Mouse (Mus musculus): ENCODE results near the gene Bicra. TPM values are rescaled to one million over a fixed set of nuclear protein-coding genes. Genes with fewer than 3 reads are reported as not detected.

The Bicra gene
- polyA plus RNA-seq, 1 experiment from 2014 or later, result 11.6 TPM

GRCm38 (mm10) chr7:16003032-16003431, 44.7 kb downstream of the Bicra start:
- Histone ChIP-seq H3K27me3 (ENCODE audit: control insufficient read depth, insufficient read depth, low read length) (no peaks in the 10 kb centered on the region), H3K4me1 (replicated peaks; ENCODE audit: control insufficient read depth, insufficient read depth, low read length) (peaks cover 3% of the 10 kb centered on the region; the same call in 1 of the 2 replicates), H3K27ac (ENCODE audit: low read depth, low read length) (no peak overlapping the region), H3K36me3 (ENCODE audit: control insufficient read depth, insufficient read depth, low read length) (no peaks in the 10 kb centered on the region; the same call in 1 of the 2 replicates), H3K4me2 (ENCODE audit: low read depth, low read length, severe bottlenecking) (no peak overlapping the region), H3K9me3 (ENCODE audit: control insufficient read depth, low read length) (no peaks in the 10 kb centered on the region; the same call in 1 of the 2 replicates), H3K4me3 (ENCODE audit: low read depth, low read length) (no peak overlapping the region), H3K9ac (ENCODE audit: low read length) (no peak overlapping the region)
- ATAC-seq (replicated peaks; ENCODE audit: low FRiP score) (no peak), DNase-seq (ENCODE audit: low spot score) (no peak)
- WGBS, result 91% methylated on average over 4 of the region's 4 CpGs

DNA sequence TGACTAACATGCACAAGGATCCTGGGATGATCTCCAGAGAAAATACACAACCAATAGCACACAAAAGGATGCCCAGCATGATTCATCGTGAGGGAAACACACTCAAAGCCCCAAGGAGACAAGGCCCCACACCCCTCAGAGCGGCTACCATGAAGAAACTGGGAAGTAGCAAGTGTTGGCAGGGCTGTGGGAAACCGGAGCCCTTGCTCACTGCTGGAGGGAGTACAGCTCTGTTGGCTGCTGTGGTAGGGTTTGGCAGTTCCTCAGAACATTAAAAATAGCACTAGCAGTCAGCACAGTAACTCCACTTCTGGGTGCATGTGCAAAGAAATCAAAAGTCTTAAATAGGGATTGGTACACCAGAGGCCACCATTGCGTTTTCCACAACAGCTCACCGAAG, 45.5 kb downstream of the Bicra start:
- Histone ChIP-seq H3K4me3 (ENCODE audit: low read depth, low read length) (no peak overlapping the region), H3K27me3 (ENCODE audit: control insufficient read depth, insufficient read depth, low read length) (no peaks in the 10 kb centered on the region), H3K4me1 (replicated peaks; ENCODE audit: control insufficient read depth, insufficient read depth, low read length) (peaks cover 3% of the 10 kb centered on the region; the same call in 1 of the 2 replicates), H3K4me2 (ENCODE audit: low read depth, low read length, severe bottlenecking) (no peak overlapping the region), H3K36me3 (ENCODE audit: control insufficient read depth, insufficient read depth, low read length) (no peaks in the 10 kb centered on the region; the same call in 1 of the 2 replicates), H3K9me3 (ENCODE audit: control insufficient read depth, low read length) (no peaks in the 10 kb centered on the region; the same call in 1 of the 2 replicates), H3K27ac (ENCODE audit: low read depth, low read length) (no peak overlapping the region), H3K9ac (ENCODE audit: low read length) (no peak overlapping the region)
- ATAC-seq (replicated peaks; ENCODE audit: low FRiP score) (no peak), DNase-seq (ENCODE audit: low spot score) (no peak)
- 84% methylated on average over 5 of the region's 5 CpGs for WGBS

DNA sequence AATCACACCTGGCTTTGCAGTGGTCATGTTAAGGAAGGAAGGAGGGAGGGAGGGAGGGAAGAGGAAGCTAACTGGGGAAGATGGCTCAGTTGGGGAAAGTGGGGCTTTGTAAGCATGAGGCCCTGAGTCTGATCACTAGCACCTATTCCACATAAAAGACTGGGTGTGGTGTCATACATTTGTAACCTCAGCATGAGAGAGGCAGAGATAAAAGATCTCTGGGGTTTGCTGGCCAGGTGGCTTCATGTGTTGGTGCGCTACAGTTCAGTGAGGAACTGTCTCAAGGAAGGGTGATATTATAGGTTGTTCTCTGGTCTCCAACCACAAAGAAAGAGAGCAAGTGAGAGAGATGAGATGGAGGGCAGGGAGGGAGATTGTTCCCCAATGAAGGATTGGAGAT, 46.0 kb downstream of the Bicra start:
- peaks cover 3% of the 10 kb centered on the region; the same call in 1 of the 2 replicates for H3K4me1 ChIP-seq (replicated peaks; ENCODE audit: control insufficient read depth, insufficient read depth, low read length)

GRCm38 (mm10) chr7:15993789-15994188, 53.9 kb downstream of the Bicra start:
- Histone ChIP-seq H3K27me3 (ENCODE audit: control insufficient read depth, insufficient read depth, low read length) (no peaks in the 10 kb centered on the region), H3K36me3 (ENCODE audit: control insufficient read depth, insufficient read depth, low read length) (peaks cover 2% of the 10 kb centered on the region)
- WGBS, result 91% methylated on average over 4 of the region's 4 CpGs

More for the DNA sequence above, 46.0 kb downstream of the Bicra start:
- no peaks in the 10 kb centered on the region; the same call in 1 of the 2 replicates for H3K9me3 ChIP-seq (ENCODE audit: control insufficient read depth, low read length)
- no peak for ATAC-seq (replicated peaks; ENCODE audit: low FRiP score)
- H3K36me3 ChIP-seq (ENCODE audit: control insufficient read depth, insufficient read depth, low read length), result no peaks in the 10 kb centered on the region; the same call in 1 of the 2 replicates
- 97% methylated on average over 1 of the region's 1 CpGs for WGBS
- DNase-seq (ENCODE audit: low spot score), result no peak
- H3K27me3 ChIP-seq (ENCODE audit: control insufficient read depth, insufficient read depth, low read length), result no peaks in the 10 kb centered on the region
- no peak overlapping the region for H3K4me2 ChIP-seq (ENCODE audit: low read depth, low read length, severe bottlenecking)
- no peak overlapping the region for H3K4me3 ChIP-seq (ENCODE audit: low read depth, low read length)
- H3K9ac ChIP-seq (ENCODE audit: low read length), result no peak overlapping the region
- H3K27ac ChIP-seq (ENCODE audit: low read depth, low read length), result no peak overlapping the region

DNA sequence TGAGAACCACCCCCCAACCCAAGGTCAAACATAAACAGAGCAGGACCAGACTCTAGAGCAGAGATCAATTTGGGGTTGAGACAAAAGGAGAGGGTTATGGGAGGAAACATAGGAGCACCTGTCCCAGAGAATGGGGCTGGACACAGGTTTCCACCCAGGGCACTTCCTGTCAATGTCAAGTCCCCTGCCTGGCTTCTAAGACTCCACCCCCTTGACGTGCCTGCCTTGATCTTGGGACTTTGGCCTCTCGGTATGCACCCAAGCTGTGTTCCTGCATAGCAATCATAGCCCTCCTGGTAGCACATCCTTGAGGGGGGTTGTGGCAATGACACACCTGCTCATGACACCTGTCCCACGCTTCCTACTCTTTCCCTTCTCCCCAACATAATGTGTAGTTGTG, 54.6 kb downstream of the Bicra start:
- Histone ChIP-seq H3K27ac (ENCODE audit: low read depth, low read length) (no peak overlapping the region), H3K9ac (ENCODE audit: low read length) (no peak overlapping the region), H3K4me1 (replicated peaks; ENCODE audit: control insufficient read depth, insufficient read depth, low read length) (no peaks in the 10 kb centered on the region), H3K27me3 (ENCODE audit: control insufficient read depth, insufficient read depth, low read length) (no peaks in the 10 kb centered on the region), H3K9me3 (ENCODE audit: control insufficient read depth, low read length) (no peaks in the 10 kb centered on the region), H3K4me2 (ENCODE audit: low read depth, low read length, severe bottlenecking) (no peak overlapping the region), H3K4me3 (ENCODE audit: low read depth, low read length) (no peak overlapping the region), H3K36me3 (ENCODE audit: control insufficient read depth, insufficient read depth, low read length) (peaks cover 4% of the 10 kb centered on the region)
- no peak for ATAC-seq (replicated peaks; ENCODE audit: low FRiP score)
- whole genome bisulfite sequencing, result 90% methylated on average over 3 of the region's 3 CpGs
- DNase-seq (ENCODE audit: low spot score), result no peak

More at GRCm38 (mm10) chr7:15993789-15994188, 53.9 kb downstream of the Bicra start:
- no peak for ATAC-seq (replicated peaks; ENCODE audit: low FRiP score)
- H3K9me3 ChIP-seq (ENCODE audit: control insufficient read depth, low read length), result no peaks in the 10 kb centered on the region
- no peak overlapping the region for H3K4me2 ChIP-seq (ENCODE audit: low read depth, low read length, severe bottlenecking)
- no peaks in the 10 kb centered on the region for H3K4me1 ChIP-seq (replicated peaks; ENCODE audit: control insufficient read depth, insufficient read depth, low read length)
- DNase-seq (ENCODE audit: low spot score), result no peak
- H3K27ac ChIP-seq (ENCODE audit: low read depth, low read length), result no peak overlapping the region
- H3K9ac ChIP-seq (ENCODE audit: low read length), result no peak overlapping the region
- no peak overlapping the region for H3K4me3 ChIP-seq (ENCODE audit: low read depth, low read length)

GRCm38 (mm10) chr7:15991764-15992163, 56.0 kb downstream of the Bicra start:
- Histone ChIP-seq H3K4me1 (replicated peaks; ENCODE audit: control insufficient read depth, insufficient read depth, low read length) (no peaks in the 10 kb centered on the region), H3K27ac (ENCODE audit: low read depth, low read length) (no peak overlapping the region), H3K36me3 (ENCODE audit: control insufficient read depth, insufficient read depth, low read length) (peaks cover 15% of the 10 kb centered on the region), H3K9me3 (ENCODE audit: control insufficient read depth, low read length) (no peaks in the 10 kb centered on the region), H3K27me3 (ENCODE audit: control insufficient read depth, insufficient read depth, low read length) (no peaks in the 10 kb centered on the region), H3K4me3 (ENCODE audit: low read depth, low read length) (no peak overlapping the region), H3K9ac (ENCODE audit: low read length) (no peak overlapping the region), H3K4me2 (ENCODE audit: low read depth, low read length, severe bottlenecking) (no peak overlapping the region)
- ATAC-seq (replicated peaks; ENCODE audit: low FRiP score) (no peak), DNase-seq (ENCODE audit: low spot score) (no peak)
- 90% methylated on average over 3 of the region's 3 CpGs for WGBS

DNA sequence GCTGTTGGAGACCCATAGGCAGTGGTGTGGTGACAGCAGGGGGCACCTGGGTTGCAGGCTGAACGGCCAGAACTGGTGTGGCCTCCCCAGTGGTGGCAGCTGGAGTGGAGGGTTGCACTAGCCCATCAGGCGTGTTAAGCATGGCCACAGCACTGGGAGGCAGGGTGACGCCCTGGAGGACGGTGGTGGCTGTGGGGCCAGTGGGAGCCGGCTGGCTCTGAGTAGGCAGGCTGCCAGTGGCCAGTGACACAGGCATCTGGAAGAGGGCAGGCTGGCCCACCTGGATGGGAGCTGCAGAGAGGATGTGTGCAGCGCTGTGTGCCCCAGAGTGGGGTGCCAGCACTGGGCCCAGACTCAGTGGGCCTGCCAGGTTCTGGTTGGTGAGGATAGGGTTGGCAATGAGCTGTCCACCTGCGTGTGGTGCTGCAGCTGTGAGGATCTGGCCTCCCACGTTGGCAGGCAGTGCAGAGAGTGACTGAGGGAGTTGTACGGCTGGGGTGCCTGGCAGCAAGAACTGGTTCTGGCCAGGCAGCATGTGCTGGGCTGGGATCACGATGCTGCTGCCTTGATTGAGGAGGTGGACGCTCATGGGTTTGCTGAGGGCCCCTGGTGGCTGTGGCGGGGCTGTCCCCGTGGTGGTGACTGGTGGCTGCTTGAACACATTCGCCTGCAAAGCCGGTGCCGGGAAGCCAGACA, 59.9 kb downstream of the Bicra start:
- Histone ChIP-seq H3K9ac (ENCODE audit: low read length) (no peak overlapping the region), H3K4me2 (ENCODE audit: low read depth, low read length, severe bottlenecking) (no peak overlapping the region), H3K27ac (ENCODE audit: low read depth, low read length) (no peak overlapping the region), H3K36me3 (ENCODE audit: control insufficient read depth, insufficient read depth, low read length) (peaks cover 12% of the 10 kb centered on the region), H3K27me3 (ENCODE audit: control insufficient read depth, insufficient read depth, low read length) (no peaks in the 10 kb centered on the region), H3K4me1 (replicated peaks; ENCODE audit: control insufficient read depth, insufficient read depth, low read length) (no peaks in the 10 kb centered on the region), H3K9me3 (ENCODE audit: control insufficient read depth, low read length) (no peaks in the 10 kb centered on the region), H3K4me3 (ENCODE audit: low read depth, low read length) (no peak overlapping the region)
- ATAC-seq (replicated peaks; ENCODE audit: low FRiP score), result no peak
- DNase-seq (ENCODE audit: low spot score), result no peak
- 97% methylated on average over 16 of the region's 16 CpGs for WGBS

- Histone ChIP-seq H3K36me3 (ENCODE audit: control insufficient read depth, insufficient read depth, low read length) (peaks cover 16% of the 10 kb centered on the region), H3K9ac (ENCODE audit: low read length) (no peak overlapping the region), H3K27me3 (ENCODE audit: control insufficient read depth, insufficient read depth, low read length) (no peaks in the 10 kb centered on the region), H3K4me3 (ENCODE audit: low read depth, low read length) (no peak overlapping the region), H3K27ac (ENCODE audit: low read depth, low read length) (no peak overlapping the region), H3K4me1 (replicated peaks; ENCODE audit: control insufficient read depth, insufficient read depth, low read length) (no peaks in the 10 kb centered on the region), H3K4me2 (ENCODE audit: low read depth, low read length, severe bottlenecking) (no peak overlapping the region), H3K9me3 (ENCODE audit: control insufficient read depth, low read length) (no peaks in the 10 kb centered on the region)
- ATAC-seq (replicated peaks; ENCODE audit: low FRiP score) (no peak), DNase-seq (ENCODE audit: low spot score) (no peak)
- WGBS, result 43% methylated on average over 4 of the region's 4 CpGs
Observed at GRCm38 (mm10) chr7:15982729-15983407, 64.9 kb downstream of the Bicra start.

Measured in forebrain, embryonic 11.5 days (tissue).